Mouse (Mus musculus) urinary bladder, adult 2 months (tissue): ENCODE data around the gene Zfp46. TPM values are rescaled to one million over a fixed set of nuclear protein-coding genes. Genes with fewer than 3 reads are reported as not detected.

Source experiments
- DNase-seq: peaks from one replicate; pipeline ENCODE4 v3.0.0; 2022; ENCODE audit warnings: low spot score
- polyA plus RNA-seq: library from polyadenylated mRNA; depleted of rRNA; stranded (reverse); fragments of >200 nt; gene quantifications from 2 replicates; pipeline ENCODE4 v1.2.3, GENCODE M21; 2012; rRNA removed

The Zfp46 gene
- polyA plus RNA-seq, 1 experiment: 41.0 TPM

GRCm38 (mm10) chr4:136311042-136311999 is 26.8 kb downstream of the Zfp46 start:
- DNase-seq: peak; percentile 72

- no peak for DNase-seq
Observed at GRCm38 (mm10) chr4:136312616-136313015, 28.1 kb downstream of the Zfp46 start.

DNA sequence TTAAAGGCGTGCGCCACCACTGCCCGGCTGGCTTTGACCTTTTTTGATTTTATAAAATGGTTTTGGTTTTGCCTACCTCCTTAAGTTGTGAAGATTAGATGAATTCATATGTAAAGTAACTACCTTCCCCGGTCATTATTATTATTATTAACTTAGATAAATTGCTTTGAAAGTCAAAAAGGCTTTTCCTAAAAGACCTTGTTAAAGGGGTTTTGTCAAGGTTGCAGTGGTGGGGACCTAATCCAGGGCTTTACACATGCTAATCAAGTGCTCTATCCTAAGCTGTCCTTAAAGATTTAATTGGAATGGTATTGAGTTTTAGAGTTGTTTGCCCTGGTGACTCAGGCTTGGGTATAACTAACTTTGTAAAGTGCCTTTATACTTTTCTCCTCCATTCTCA is 33.2 kb downstream of the Zfp46 start:
- no peak for DNase-seq

- DNase-seq: no peak
Observed at GRCm38 (mm10) chr4:136320016-136320415, 35.5 kb downstream of the Zfp46 start.

DNA sequence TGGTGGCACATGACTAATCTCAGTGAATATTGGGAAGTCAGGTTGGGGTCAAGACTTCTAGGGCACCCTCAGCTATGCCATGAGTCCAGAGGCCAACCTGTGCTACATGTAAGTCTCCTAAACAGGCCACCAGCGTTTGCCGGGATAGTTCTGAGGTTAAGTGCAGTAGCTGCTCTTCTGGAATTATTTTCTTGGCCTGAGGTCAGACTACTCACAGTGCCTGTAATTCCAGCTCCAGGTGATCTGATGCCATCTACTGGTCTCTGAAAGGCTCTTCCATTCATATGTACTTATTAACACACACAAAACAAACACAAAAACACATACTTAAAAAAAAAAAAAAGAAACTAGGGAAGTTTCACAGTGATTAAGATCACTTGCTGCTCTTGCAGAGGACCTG is 39.7 kb downstream of the Zfp46 start:
- DNase-seq: no peak

- DNase-seq: no peak
Observed at GRCm38 (mm10) chr4:136327238-136327637, 42.8 kb downstream of the Zfp46 start.

DNA sequence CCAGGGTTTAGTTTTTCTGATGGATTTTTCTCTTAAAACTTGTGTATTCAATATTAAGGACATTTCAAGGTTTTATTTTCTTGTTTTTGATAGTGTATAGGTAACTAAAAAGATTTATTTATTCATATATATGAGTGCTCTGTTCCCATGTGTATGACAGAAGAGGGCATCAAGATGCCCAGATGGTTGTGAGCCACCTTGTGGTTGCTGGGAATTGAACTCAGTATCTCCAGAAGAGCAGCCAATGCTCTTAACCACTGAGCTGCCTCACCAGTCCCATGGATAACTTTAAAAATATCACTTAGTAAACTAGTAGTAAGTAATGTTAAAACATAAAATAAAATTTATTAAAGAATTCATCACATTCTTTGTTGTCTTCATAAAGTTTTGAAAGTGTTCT is 43.6 kb downstream of the Zfp46 start:
- DNase-seq: no peak

GRCm38 (mm10) chr4:136331709-136332108 is 47.2 kb downstream of the Zfp46 start:
- no peak for DNase-seq

GRCm38 (mm10) chr4:136333191-136333590 is 48.7 kb downstream of the Zfp46 start:
- no peak for DNase-seq

DNA sequence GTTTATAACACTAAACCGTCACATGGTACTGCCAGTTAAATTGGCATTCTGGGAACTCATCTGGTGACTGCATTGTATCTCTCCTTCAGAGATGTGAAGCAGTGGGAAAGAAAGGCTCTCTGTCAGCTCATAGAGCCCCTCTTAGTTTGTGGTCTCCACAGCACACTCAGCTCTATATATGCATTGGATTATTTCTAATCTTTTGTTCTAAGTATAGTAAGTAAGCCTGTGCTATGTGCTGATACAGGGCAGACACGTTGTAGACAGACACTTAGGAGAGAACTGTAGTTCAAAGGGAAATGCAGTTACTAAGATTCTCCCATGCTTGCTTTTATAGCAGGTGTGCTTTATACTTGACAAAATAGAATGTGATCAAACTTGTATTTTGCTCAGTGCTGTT is 50.6 kb downstream of the Zfp46 start:
- no peak for DNase-seq

GRCm38 (mm10) chr4:136337129-136337528 is 52.6 kb downstream of the Zfp46 start:
- no peak for DNase-seq

Other genes with a start within 250 kb of the Zfp46 start
- 979 and 1,127 TPM in 2 replicates for gene Rpl11, start 231.3 kb upstream of the Zfp46 start, polyA plus RNA-seq
- 272 and 386 TPM in 2 replicates for gene Id3, start 141.2 kb upstream of the Zfp46 start, polyA plus RNA-seq
- gene E2f2, start 112.3 kb upstream of the Zfp46 start, polyA plus RNA-seq: 0.50 TPM in 2 replicates
- gene Asap3, start 78.3 kb upstream of the Zfp46 start, polyA plus RNA-seq: 11.7 and 11.8 TPM in 2 replicates
- gene Tcea3, start 37.0 kb upstream of the Zfp46 start, polyA plus RNA-seq: 42.6 and 65.1 TPM in 2 replicates
- gene Hnrnpr, start 26.3 kb downstream of the Zfp46 start, polyA plus RNA-seq: 58.3 and 61.1 TPM in 2 replicates
- gene Htr1d, start 138.8 kb downstream of the Zfp46 start, polyA plus RNA-seq: 2.8 and 4.0 TPM in 2 replicates
- 1.3 and 1.4 TPM in 2 replicates for gene 6030445D17Rik, start 177.6 kb downstream of the Zfp46 start, polyA plus RNA-seq
- gene Luzp1, start 185.1 kb downstream of the Zfp46 start, polyA plus RNA-seq: 26.2 TPM in 2 replicates